Mouse (Mus musculus): ENCODE measurements around the gene Megf11. TPM values are rescaled to one million over a fixed set of nuclear protein-coding genes. Genes with fewer than 3 reads are reported as not detected.

The Megf11 gene
- polyA plus RNA-seq, 1 experiment from 2014 or later, result 5.2 TPM

- Histone ChIP-seq H3K4me1 (peaks cover 8% of the 10 kb centered on the region), H3K9me3 (replicated peaks) (no peaks in the 10 kb centered on the region), H3K27ac (peak overlapping the region; percentile 90), H3K4me2 (peak overlapping the region; percentile 81), H3K4me3 (peak overlapping the region; percentile 97), H3K36me3 (ENCODE audit: poor library complexity, severe bottlenecking) (no peaks in the 10 kb centered on the region), H3K9ac (peak overlapping the region; percentile 93), H3K27me3 (no peaks in the 10 kb centered on the region)
- WGBS, result 10% methylated on average over 9 of the region's 9 CpGs
- no peak for ATAC-seq
Measured at GRCm38 (mm10) chr9:64736076-64736638, 350.7 kb downstream of the Megf11 start.

GRCm38 (mm10) chr9:64736639-64737405 lies 351.4 kb downstream of the Megf11 start:
- ATAC-seq, result peak; percentile 82
- peaks cover 8% of the 10 kb centered on the region for H3K4me1 ChIP-seq
- no peaks in the 10 kb centered on the region for H3K36me3 ChIP-seq (ENCODE audit: poor library complexity, severe bottlenecking)
- H3K9ac ChIP-seq, result peak overlapping the region; percentile 93
- H3K27ac ChIP-seq, result peak overlapping the region; percentile 90
- H3K4me3 ChIP-seq, result peak overlapping the region; percentile 97
- no peaks in the 10 kb centered on the region for H3K9me3 ChIP-seq (replicated peaks)
- H3K27me3 ChIP-seq, result no peaks in the 10 kb centered on the region
- under 1% methylated on average over 33 of the region's 35 CpGs for WGBS
- H3K4me2 ChIP-seq, result peak overlapping the region; percentile 81

GRCm38 (mm10) chr9:64737406-64738201 lies 352.2 kb downstream of the Megf11 start, which contains the start of gene Rab11a:
Gene Rab11a (minus strand): TSS chr9:64737758.
- Histone ChIP-seq H3K27ac (peak within 1 kb of the TSS; percentile 90), H3K4me2 (peak within 1 kb of the TSS; percentile 81), H3K36me3 (ENCODE audit: poor library complexity, severe bottlenecking) (no peaks in the 10 kb centered on the region), H3K9me3 (replicated peaks) (no peaks in the 10 kb centered on the region), H3K4me3 (peak within 1 kb of the TSS; percentile 97), H3K9ac (peak within 1 kb of the TSS; percentile 93), H3K27me3 (no peaks in the 10 kb centered on the region), H3K4me1 (peaks cover 8% of the 10 kb centered on the region)
- peak; percentile 98 for ATAC-seq
- WGBS, result under 1% methylated on average over 59 of the region's 61 CpGs

- ATAC-seq, result no peak
Measured at GRCm38 (mm10) chr9:64739001-64739400, 353.6 kb downstream of the Megf11 start.

GRCm38 (mm10) chr9:64742453-64742852 lies 357.0 kb downstream of the Megf11 start:
- no peaks in the 10 kb centered on the region for H3K36me3 ChIP-seq (ENCODE audit: poor library complexity, severe bottlenecking)
- H3K4me3 ChIP-seq, result no peak overlapping the region
- no peaks in the 10 kb centered on the region for H3K9me3 ChIP-seq (replicated peaks)
- H3K9ac ChIP-seq, result no peak overlapping the region
- 76% methylated on average over 1 of the region's 1 CpGs for WGBS
- H3K4me2 ChIP-seq, result no peak overlapping the region
- H3K27ac ChIP-seq, result no peak overlapping the region
- no peak for ATAC-seq
- no peaks in the 10 kb centered on the region for H3K27me3 ChIP-seq
- no peaks in the 10 kb centered on the region for H3K4me1 ChIP-seq

More at GRCm38 (mm10) chr9:64739001-64739400, 353.6 kb downstream of the Megf11 start:
- H3K4me3 ChIP-seq, result no peak overlapping the region
- H3K36me3 ChIP-seq (ENCODE audit: poor library complexity, severe bottlenecking), result no peaks in the 10 kb centered on the region
- H3K9me3 ChIP-seq (replicated peaks), result no peaks in the 10 kb centered on the region
- H3K4me2 ChIP-seq, result no peak overlapping the region
- no peak overlapping the region for H3K9ac ChIP-seq
- H3K4me1 ChIP-seq, result peaks cover 8% of the 10 kb centered on the region
- no peak overlapping the region for H3K27ac ChIP-seq
- no peaks in the 10 kb centered on the region for H3K27me3 ChIP-seq
- 86% methylated on average over 2 of the region's 2 CpGs for WGBS

GRCm38 (mm10) chr9:64747735-64748134 lies 362.3 kb downstream of the Megf11 start:
- Histone ChIP-seq H3K9ac (no peak overlapping the region), H3K4me1 (no peaks in the 10 kb centered on the region), H3K4me3 (no peak overlapping the region), H3K27ac (no peak overlapping the region), H3K9me3 (replicated peaks) (no peaks in the 10 kb centered on the region), H3K27me3 (no peaks in the 10 kb centered on the region), H3K36me3 (ENCODE audit: poor library complexity, severe bottlenecking) (no peaks in the 10 kb centered on the region), H3K4me2 (no peak overlapping the region)
- no peak for ATAC-seq
- 77% methylated on average over 4 of the region's 4 CpGs for WGBS

- no peaks in the 10 kb centered on the region for H3K9me3 ChIP-seq (replicated peaks)
- WGBS, result 83% methylated on average over 6 of the region's 6 CpGs
- no peak for ATAC-seq
- H3K4me1 ChIP-seq, result no peaks in the 10 kb centered on the region
- no peak overlapping the region for H3K27ac ChIP-seq
- H3K27me3 ChIP-seq, result no peaks in the 10 kb centered on the region
- H3K4me3 ChIP-seq, result no peak overlapping the region
- H3K36me3 ChIP-seq (ENCODE audit: poor library complexity, severe bottlenecking), result no peaks in the 10 kb centered on the region
- no peak overlapping the region for H3K4me2 ChIP-seq
- no peak overlapping the region for H3K9ac ChIP-seq
Measured at GRCm38 (mm10) chr9:64749314-64749713, 363.9 kb downstream of the Megf11 start.

- no peak overlapping the region for H3K9ac ChIP-seq
Measured at GRCm38 (mm10) chr9:64752575-64752974, 367.1 kb downstream of the Megf11 start.

GRCm38 (mm10) chr9:64758052-64758451 lies 372.6 kb downstream of the Megf11 start:
- H3K4me1 ChIP-seq, result no peaks in the 10 kb centered on the region
- no peak overlapping the region for H3K4me3 ChIP-seq
- H3K36me3 ChIP-seq (ENCODE audit: poor library complexity, severe bottlenecking), result no peaks in the 10 kb centered on the region
- no peak overlapping the region for H3K27ac ChIP-seq
- H3K9me3 ChIP-seq (replicated peaks), result no peaks in the 10 kb centered on the region
- WGBS, result 59% methylated on average over 14 of the region's 14 CpGs
- no peaks in the 10 kb centered on the region for H3K27me3 ChIP-seq
- ATAC-seq, result no peak
- H3K9ac ChIP-seq, result no peak overlapping the region
- H3K4me2 ChIP-seq, result no peak overlapping the region

More at GRCm38 (mm10) chr9:64752575-64752974, 367.1 kb downstream of the Megf11 start:
- no peak for ATAC-seq
- 95% methylated on average over 5 of the region's 5 CpGs for WGBS
- no peaks in the 10 kb centered on the region for H3K36me3 ChIP-seq (ENCODE audit: poor library complexity, severe bottlenecking)
- H3K4me2 ChIP-seq, result no peak overlapping the region
- no peaks in the 10 kb centered on the region for H3K27me3 ChIP-seq
- no peak overlapping the region for H3K27ac ChIP-seq
- H3K4me3 ChIP-seq, result no peak overlapping the region
- no peaks in the 10 kb centered on the region for H3K4me1 ChIP-seq
- no peaks in the 10 kb centered on the region for H3K9me3 ChIP-seq (replicated peaks)

Small RNA genes within 50 kb of the gene (microRNA-seq; reads per million reads assigned to microRNA genes)
- not detected for gene Gm47308

Other genes with a start within 250 kb of the Megf11 start
- gene Zwilch, start 212.5 kb upstream of the Megf11 start, polyA plus RNA-seq (2015; fragmentation: Nextera tagmentation; extraction: Ambion mirVana), result 16.7 and 20.6 TPM in 2 replicates
- 801 and 817 TPM in 2 replicates for gene Rpl4, start 212.3 kb upstream of the Megf11 start, polyA plus RNA-seq (2015; fragmentation: Nextera tagmentation; extraction: Ambion mirVana)
- 42.2 and 45.9 TPM in 2 replicates for gene Snapc5, start 206.4 kb upstream of the Megf11 start, polyA plus RNA-seq (2015; fragmentation: Nextera tagmentation; extraction: Ambion mirVana)
- gene Uchl4, start 150.4 kb upstream of the Megf11 start, polyA plus RNA-seq (2015; fragmentation: Nextera tagmentation; extraction: Ambion mirVana), result 2.4 and 2.8 TPM in 2 replicates
- 40.3 and 42.6 TPM in 2 replicates for gene Map2k1, start 132.0 kb upstream of the Megf11 start, polyA plus RNA-seq (2015; fragmentation: Nextera tagmentation; extraction: Ambion mirVana)
- gene Tipin, start 104.0 kb upstream of the Megf11 start, polyA plus RNA-seq (2015; fragmentation: Nextera tagmentation; extraction: Ambion mirVana), result 243 and 245 TPM in 2 replicates
- 19.4 and 21.7 TPM in 2 replicates for gene Dis3l, start 44.3 kb upstream of the Megf11 start, polyA plus RNA-seq (2015; fragmentation: Nextera tagmentation; extraction: Ambion mirVana)

All from forebrain, embryonic 13.5 days (tissue).